Mouse (Mus musculus): ENCODE results near the gene Vsig8. TPM values are rescaled to one million over a fixed set of nuclear protein-coding genes. Genes with fewer than 3 reads are reported as not detected.

Vsig8 gene
- polyA plus RNA-seq, 1 experiment from 2014 or later = 0.08 TPM

- H3K4me3 ChIP-seq (ENCODE audit: low read depth, low read length) = peak overlapping the region; percentile 54
- H3K27me3 ChIP-seq (ENCODE audit: control insufficient read depth, insufficient read depth, low read length) = peaks cover 24% of the 10 kb centered on the region
- no peak overlapping the region for H3K27ac ChIP-seq (ENCODE audit: low read depth, low read length)
- DNase-seq (ENCODE audit: low spot score, missing footprints) = peak; percentile 98
- WGBS = under 1% methylated on average over 59 of the region's 66 CpGs
- no peaks in the 10 kb centered on the region for H3K9me3 ChIP-seq (ENCODE audit: control insufficient read depth, low read length)
- ATAC-seq (ENCODE audit: low FRiP score) = peak; percentile 90
- no peaks in the 10 kb centered on the region for H3K36me3 ChIP-seq (ENCODE audit: control insufficient read depth, insufficient read depth, low read length)
- H3K9ac ChIP-seq (ENCODE audit: low read length) = peak overlapping the region; percentile 64
- H3K4me1 ChIP-seq (ENCODE audit: control insufficient read depth, insufficient read depth, low read length) = peaks cover 2% of the 10 kb centered on the region; the same call in 1 of the 2 replicates
- H3K4me2 ChIP-seq = peak overlapping the region; percentile 91
Measured at GRCm38 (mm10) chr1:172562641-172563464, 7.1 kb downstream of the Vsig8 start.

- Histone ChIP-seq H3K27ac (ENCODE audit: low read depth, low read length) (no peak overlapping the region), H3K4me2 (peak overlapping the region; percentile 91), H3K4me3 (ENCODE audit: low read depth, low read length) (peak overlapping the region; percentile 54), H3K9me3 (ENCODE audit: control insufficient read depth, low read length) (no peaks in the 10 kb centered on the region), H3K9ac (ENCODE audit: low read length) (0 out of 2 replicates have a peak overlapping the region, but pooled peaks have one; percentile 6), H3K27me3 (ENCODE audit: control insufficient read depth, insufficient read depth, low read length) (peaks cover 24% of the 10 kb centered on the region), H3K36me3 (ENCODE audit: control insufficient read depth, insufficient read depth, low read length) (no peaks in the 10 kb centered on the region), H3K4me1 (ENCODE audit: control insufficient read depth, insufficient read depth, low read length) (peaks cover 2% of the 10 kb centered on the region; the same call in 1 of the 2 replicates)
- whole genome bisulfite sequencing = 1% methylated on average over 10 of the region's 10 CpGs
- ATAC-seq (ENCODE audit: low FRiP score) (no peak), DNase-seq (ENCODE audit: low spot score, missing footprints) (no peak)
Measured at GRCm38 (mm10) chr1:172563465-172563828, 7.7 kb downstream of the Vsig8 start.

GRCm38 (mm10) chr1:172566131-172566530, 10.4 kb downstream of the Vsig8 start:
- WGBS = 75% methylated on average over 3 of the region's 3 CpGs
- H3K9ac ChIP-seq (ENCODE audit: low read length) = no peak overlapping the region
- H3K4me2 ChIP-seq = no peak overlapping the region
- H3K4me1 ChIP-seq (ENCODE audit: control insufficient read depth, insufficient read depth, low read length) = peaks cover 2% of the 10 kb centered on the region; the same call in 1 of the 2 replicates
- H3K27ac ChIP-seq (ENCODE audit: low read depth, low read length) = no peak overlapping the region
- ATAC-seq (ENCODE audit: low FRiP score) (no peak), DNase-seq (ENCODE audit: low spot score, missing footprints) (no peak)
- no peaks in the 10 kb centered on the region for H3K9me3 ChIP-seq (ENCODE audit: control insufficient read depth, low read length)
- no peaks in the 10 kb centered on the region for H3K36me3 ChIP-seq (ENCODE audit: control insufficient read depth, insufficient read depth, low read length)
- H3K27me3 ChIP-seq (ENCODE audit: control insufficient read depth, insufficient read depth, low read length) = peaks cover 14% of the 10 kb centered on the region
- H3K4me3 ChIP-seq (ENCODE audit: low read depth, low read length) = no peak overlapping the region

GRCm38 (mm10) chr1:172567758-172568157, 12.0 kb downstream of the Vsig8 start:
- no peak for DNase-seq (ENCODE audit: low spot score, missing footprints)
- WGBS = 79% methylated on average over 4 of the region's 4 CpGs
- ATAC-seq (ENCODE audit: low FRiP score) = no peak
- no peaks in the 10 kb centered on the region for H3K36me3 ChIP-seq (ENCODE audit: control insufficient read depth, insufficient read depth, low read length)
- H3K27ac ChIP-seq (ENCODE audit: low read depth, low read length) = no peak overlapping the region
- no peaks in the 10 kb centered on the region for H3K9me3 ChIP-seq (ENCODE audit: control insufficient read depth, low read length)
- no peaks in the 10 kb centered on the region for H3K27me3 ChIP-seq (ENCODE audit: control insufficient read depth, insufficient read depth, low read length)
- H3K4me3 ChIP-seq (ENCODE audit: low read depth, low read length) = no peak overlapping the region
- H3K9ac ChIP-seq (ENCODE audit: low read length) = no peak overlapping the region
- no peak overlapping the region for H3K4me2 ChIP-seq
- H3K4me1 ChIP-seq (ENCODE audit: control insufficient read depth, insufficient read depth, low read length) = no peaks in the 10 kb centered on the region; the same call in 1 of the 2 replicates

GRCm38 (mm10) chr1:172580116-172580515, 24.4 kb downstream of the Vsig8 start:
- DNase-seq (ENCODE audit: low spot score, missing footprints) (no peak), ATAC-seq (ENCODE audit: low FRiP score) (no peak)
- 81% methylated on average over 6 of the region's 6 CpGs for WGBS
- Histone ChIP-seq H3K9me3 (ENCODE audit: control insufficient read depth, low read length) (no peaks in the 10 kb centered on the region), H3K4me1 (ENCODE audit: control insufficient read depth, insufficient read depth, low read length) (no peaks in the 10 kb centered on the region), H3K36me3 (ENCODE audit: control insufficient read depth, insufficient read depth, low read length) (no peaks in the 10 kb centered on the region), H3K9ac (ENCODE audit: low read length) (no peak overlapping the region), H3K4me2 (no peak overlapping the region), H3K27ac (ENCODE audit: low read depth, low read length) (no peak overlapping the region), H3K4me3 (ENCODE audit: low read depth, low read length) (no peak overlapping the region), H3K27me3 (ENCODE audit: control insufficient read depth, insufficient read depth, low read length) (no peaks in the 10 kb centered on the region; the same call in 1 of the 2 replicates)

GRCm38 (mm10) chr1:172582436-172582835, 26.7 kb downstream of the Vsig8 start:
- H3K4me2 ChIP-seq = no peak overlapping the region

GRCm38 (mm10) chr1:172584271-172584670, 28.5 kb downstream of the Vsig8 start:
- H3K4me1 ChIP-seq (ENCODE audit: control insufficient read depth, insufficient read depth, low read length) = peaks cover 3% of the 10 kb centered on the region; the same call in 1 of the 2 replicates
- no peaks in the 10 kb centered on the region; the same call in 1 of the 2 replicates for H3K27me3 ChIP-seq (ENCODE audit: control insufficient read depth, insufficient read depth, low read length)
- H3K4me2 ChIP-seq = no peak overlapping the region
- WGBS = 87% methylated on average over 6 of the region's 6 CpGs
- H3K36me3 ChIP-seq (ENCODE audit: control insufficient read depth, insufficient read depth, low read length) = no peaks in the 10 kb centered on the region
- no peak overlapping the region for H3K27ac ChIP-seq (ENCODE audit: low read depth, low read length)
- no peak overlapping the region for H3K4me3 ChIP-seq (ENCODE audit: low read depth, low read length)
- DNase-seq (ENCODE audit: low spot score, missing footprints) = no peak
- no peak for ATAC-seq (ENCODE audit: low FRiP score)
- H3K9ac ChIP-seq (ENCODE audit: low read length) = no peak overlapping the region
- no peaks in the 10 kb centered on the region for H3K9me3 ChIP-seq (ENCODE audit: control insufficient read depth, low read length)

More at GRCm38 (mm10) chr1:172582436-172582835, 26.7 kb downstream of the Vsig8 start:
- Histone ChIP-seq H3K4me3 (ENCODE audit: low read depth, low read length) (no peak overlapping the region), H3K4me1 (ENCODE audit: control insufficient read depth, insufficient read depth, low read length) (peaks cover 3% of the 10 kb centered on the region; the same call in 1 of the 2 replicates), H3K36me3 (ENCODE audit: control insufficient read depth, insufficient read depth, low read length) (no peaks in the 10 kb centered on the region), H3K27ac (ENCODE audit: low read depth, low read length) (no peak overlapping the region), H3K9ac (ENCODE audit: low read length) (no peak overlapping the region), H3K9me3 (ENCODE audit: control insufficient read depth, low read length) (no peaks in the 10 kb centered on the region), H3K27me3 (ENCODE audit: control insufficient read depth, insufficient read depth, low read length) (no peaks in the 10 kb centered on the region; the same call in 1 of the 2 replicates)
- 85% methylated on average over 8 of the region's 8 CpGs for WGBS
- DNase-seq (ENCODE audit: low spot score, missing footprints) = no peak
- no peak for ATAC-seq (ENCODE audit: low FRiP score)

GRCm38 (mm10) chr1:172585026-172585425, 29.3 kb downstream of the Vsig8 start:
- WGBS = 52% methylated on average over 4 of the region's 4 CpGs
- Histone ChIP-seq H3K36me3 (ENCODE audit: control insufficient read depth, insufficient read depth, low read length) (no peaks in the 10 kb centered on the region), H3K4me2 (no peak overlapping the region), H3K9me3 (ENCODE audit: control insufficient read depth, low read length) (no peaks in the 10 kb centered on the region), H3K9ac (ENCODE audit: low read length) (no peak overlapping the region), H3K4me1 (ENCODE audit: control insufficient read depth, insufficient read depth, low read length) (peaks cover 3% of the 10 kb centered on the region; the same call in 1 of the 2 replicates), H3K4me3 (ENCODE audit: low read depth, low read length) (no peak overlapping the region), H3K27ac (ENCODE audit: low read depth, low read length) (no peak overlapping the region), H3K27me3 (ENCODE audit: control insufficient read depth, insufficient read depth, low read length) (no peaks in the 10 kb centered on the region; the same call in 1 of the 2 replicates)
- DNase-seq (ENCODE audit: low spot score, missing footprints) (no peak), ATAC-seq (ENCODE audit: low FRiP score) (no peak)
